Mouse (Mus musculus): ENCODE data around the gene Ap1s1.

Ap1s1 gene

DNA sequence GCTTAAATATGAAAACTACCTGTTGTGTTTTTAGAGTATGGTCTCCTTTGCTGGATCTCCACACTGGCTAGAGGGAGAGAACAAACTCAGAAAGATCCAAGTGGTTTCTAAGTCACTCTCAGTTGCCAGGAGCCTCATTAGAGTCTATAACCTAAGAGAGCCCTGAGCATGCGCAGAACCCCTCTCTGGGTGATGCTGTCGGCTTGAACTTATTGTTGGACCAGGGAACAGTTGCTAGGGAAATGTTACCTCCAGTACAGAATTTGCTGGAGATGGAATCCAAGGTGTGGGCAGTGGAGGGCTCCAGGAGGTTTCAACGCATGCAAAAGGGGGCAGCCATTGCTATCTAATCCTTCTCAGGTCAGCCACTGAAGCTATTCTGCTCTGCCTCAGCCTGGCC lies 21.6 kb downstream of the Ap1s1 start:
- DNase-seq (ENCODE audit: low spot score) = no peak

DNA sequence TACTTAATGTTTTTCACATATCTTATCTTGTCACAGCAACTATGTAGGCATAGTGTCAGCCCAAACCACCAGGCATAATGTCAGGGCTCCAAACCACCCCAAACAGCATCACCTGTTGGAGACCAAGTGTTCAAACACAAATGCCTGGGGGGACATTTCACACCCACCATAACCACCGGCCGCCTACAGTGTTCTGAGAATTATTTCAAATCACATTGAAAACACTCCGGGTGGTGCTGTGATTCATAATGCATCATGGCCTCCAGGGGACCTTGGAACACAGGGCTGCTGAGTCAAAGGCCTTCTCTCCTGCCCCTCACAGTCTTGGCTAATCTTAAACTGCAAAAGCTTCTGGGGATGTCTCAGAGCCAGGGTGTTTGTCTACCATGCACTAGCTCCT lies 30.0 kb downstream of the Ap1s1 start:
- no peak for DNase-seq (ENCODE audit: low spot score)

DNA sequence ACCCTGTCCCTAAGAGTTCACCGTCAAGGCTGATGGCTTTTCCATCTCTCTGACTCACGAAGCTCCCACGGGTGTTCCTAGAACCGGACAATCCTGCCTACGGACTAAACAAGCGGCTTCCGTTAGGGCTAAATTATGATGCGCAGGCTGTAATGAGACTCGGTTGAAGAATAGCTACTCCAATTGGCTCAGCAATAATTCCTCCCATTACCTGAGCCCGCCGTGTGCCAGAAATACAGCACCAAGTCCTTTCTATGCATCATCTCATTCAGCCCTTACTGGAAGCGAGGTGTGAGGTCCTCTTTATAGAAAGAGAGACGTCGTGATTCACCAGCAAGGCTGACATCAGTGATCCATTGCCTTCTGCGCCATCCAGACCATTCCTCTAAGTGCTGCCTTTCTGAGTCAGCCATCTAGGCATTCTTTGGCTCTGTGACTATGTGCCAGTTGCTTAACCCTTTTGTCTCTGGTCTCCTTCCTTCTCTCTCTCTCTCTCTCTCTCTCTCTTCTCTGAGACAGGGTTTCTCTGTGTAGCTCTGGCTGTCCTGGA lies 33.5 kb downstream of the Ap1s1 start:
- no peak for DNase-seq (ENCODE audit: low spot score)

DNA sequence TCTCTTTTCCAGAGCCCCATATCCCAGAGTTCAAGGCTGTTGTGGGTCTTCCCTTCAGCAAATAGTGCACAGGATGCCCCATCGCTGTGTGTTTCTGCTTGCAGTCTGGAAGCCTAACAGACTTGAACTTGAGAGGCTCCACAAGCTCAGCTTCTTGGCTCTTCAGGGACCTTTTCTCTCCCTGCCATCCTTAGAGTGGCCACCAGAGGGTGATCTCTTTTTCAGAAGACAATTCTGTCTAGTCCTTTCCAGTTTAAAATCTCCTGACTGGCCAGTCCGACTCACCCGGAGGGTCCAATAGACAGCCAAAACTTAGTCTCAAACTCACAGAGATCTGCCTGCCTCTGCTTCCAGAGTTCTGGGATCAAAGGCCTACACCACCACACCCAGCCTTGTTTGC lies 35.9 kb downstream of the Ap1s1 start:
- DNase-seq (ENCODE audit: low spot score) = no peak

DNA sequence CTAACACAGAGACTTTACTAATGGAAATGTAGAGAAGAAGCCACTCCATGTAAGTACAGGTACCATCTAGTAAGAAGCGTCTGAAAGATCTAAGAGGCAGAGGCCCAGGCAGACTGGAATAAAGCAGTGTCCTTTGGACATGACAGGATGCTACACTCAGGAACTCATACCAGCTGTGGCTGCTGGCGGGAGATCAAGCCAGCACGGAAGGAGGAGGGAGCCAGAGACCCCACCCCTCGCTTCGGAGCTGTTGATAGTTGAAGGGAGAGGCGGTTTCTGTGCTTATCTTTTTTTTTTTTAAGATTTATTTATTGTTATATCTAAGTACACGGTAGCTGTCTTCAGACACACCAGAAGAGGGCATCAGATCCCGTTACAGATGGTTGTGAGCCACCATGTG lies 38.7 kb downstream of the Ap1s1 start:
- no peak for DNase-seq (ENCODE audit: low spot score)

DNA sequence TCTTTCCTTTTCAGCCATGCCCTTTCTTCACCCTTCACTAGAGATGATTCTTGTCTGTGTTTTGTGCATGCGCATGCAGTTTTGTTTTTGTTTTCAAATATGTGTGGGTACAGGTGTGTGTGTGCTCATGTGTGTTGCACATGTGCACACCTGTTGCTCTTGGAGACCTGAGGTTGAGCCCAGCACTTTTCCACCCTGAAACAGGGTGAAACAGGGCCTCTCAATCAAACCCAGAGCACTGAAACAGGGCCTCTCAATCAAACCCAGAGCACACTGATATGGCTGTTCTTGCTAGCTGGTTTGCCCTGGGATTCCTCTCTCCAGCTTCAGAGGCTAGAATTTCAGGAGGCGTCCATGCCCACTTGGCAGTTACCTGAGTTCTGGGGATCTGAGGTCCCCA lies 45.3 kb downstream of the Ap1s1 start:
- DNase-seq (ENCODE audit: low spot score) = no peak

DNA sequence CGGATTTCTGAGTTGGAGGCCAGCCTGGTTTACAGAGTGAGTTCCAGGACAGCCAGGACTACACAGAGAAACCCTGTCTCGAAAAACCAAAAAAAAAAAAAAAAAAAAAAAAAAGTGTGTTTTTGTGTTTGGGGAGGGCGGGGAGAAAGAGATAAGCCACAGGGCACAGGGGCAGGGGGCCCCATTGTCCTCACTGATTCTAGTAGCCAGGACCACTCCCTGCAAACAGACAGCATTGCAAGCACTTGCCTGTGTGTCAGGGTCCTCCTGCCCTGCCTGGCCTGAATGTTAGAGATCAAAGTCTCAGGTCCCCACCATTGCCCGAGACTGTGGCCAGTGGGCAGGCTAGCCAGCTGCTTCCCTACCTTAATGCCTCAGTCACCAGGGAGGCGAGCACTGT lies 46.5 kb downstream of the Ap1s1 start:
- no peak for DNase-seq (ENCODE audit: low spot score)

DNA sequence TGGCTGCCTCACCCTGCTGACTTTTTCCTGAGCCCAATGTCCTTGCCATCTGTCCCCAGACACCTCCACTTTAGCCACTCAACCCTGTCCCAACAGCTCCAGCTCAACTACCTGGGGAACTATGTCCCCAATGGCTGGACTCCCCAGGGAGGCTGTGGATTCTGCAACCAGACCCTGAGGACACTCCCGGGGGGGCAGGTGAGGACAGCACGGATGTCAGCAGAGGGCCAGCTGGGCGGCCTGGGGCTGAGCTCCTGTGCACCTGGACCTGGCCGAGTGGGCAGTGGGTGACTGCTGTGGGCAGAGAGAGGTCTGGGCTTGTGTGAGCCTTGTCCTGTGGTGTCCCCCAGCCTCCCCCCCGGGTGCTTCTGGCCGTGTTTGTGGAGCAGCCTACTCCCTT lies 56.1 kb downstream of the Ap1s1 start:
- no peak for DNase-seq (ENCODE audit: low spot score)

DNA sequence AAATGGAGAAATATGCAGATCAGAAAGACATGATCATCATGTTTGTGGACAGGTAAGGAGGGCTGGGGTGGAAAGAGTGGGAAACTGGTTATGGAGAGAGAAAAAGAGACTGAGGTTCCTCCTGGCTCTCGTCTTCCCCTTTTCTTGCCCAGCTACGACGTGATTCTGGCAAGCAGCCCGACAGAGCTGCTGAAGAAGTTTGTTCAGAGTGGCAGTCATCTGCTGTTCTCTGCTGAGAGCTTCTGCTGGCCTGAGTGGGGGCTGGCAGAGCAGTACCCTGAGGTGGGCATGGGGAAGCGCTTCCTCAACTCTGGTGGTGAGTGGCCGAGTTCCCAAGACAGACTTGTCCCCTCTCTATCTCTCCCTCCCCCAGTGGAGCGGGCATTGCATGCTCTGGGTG lies 57.5 kb downstream of the Ap1s1 start:
- DNase-seq (ENCODE audit: low spot score) = no peak

DNA sequence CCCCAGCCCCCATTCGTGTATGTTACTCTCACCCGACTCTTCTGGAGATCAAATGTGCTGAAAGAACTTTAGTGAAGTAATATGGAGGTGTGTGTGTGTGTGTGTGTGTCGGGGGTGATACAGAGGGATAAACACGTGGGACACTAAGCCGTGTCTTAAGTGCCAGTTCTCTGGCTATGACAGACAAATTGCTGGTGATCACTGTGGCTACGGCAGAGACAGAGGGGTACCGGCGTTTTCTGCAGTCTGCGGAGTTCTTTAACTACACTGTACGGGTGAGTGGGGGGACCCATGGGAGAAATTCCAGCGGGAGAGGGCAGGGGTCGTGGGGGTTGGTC lies 58.0 kb downstream of the Ap1s1 start, which contains the start of gene Znhit1:
Gene Znhit1 (minus strand): TSS at position 88 of the 338 bp plus-strand sequence.
- no peak for DNase-seq (ENCODE audit: low spot score)

DNA sequence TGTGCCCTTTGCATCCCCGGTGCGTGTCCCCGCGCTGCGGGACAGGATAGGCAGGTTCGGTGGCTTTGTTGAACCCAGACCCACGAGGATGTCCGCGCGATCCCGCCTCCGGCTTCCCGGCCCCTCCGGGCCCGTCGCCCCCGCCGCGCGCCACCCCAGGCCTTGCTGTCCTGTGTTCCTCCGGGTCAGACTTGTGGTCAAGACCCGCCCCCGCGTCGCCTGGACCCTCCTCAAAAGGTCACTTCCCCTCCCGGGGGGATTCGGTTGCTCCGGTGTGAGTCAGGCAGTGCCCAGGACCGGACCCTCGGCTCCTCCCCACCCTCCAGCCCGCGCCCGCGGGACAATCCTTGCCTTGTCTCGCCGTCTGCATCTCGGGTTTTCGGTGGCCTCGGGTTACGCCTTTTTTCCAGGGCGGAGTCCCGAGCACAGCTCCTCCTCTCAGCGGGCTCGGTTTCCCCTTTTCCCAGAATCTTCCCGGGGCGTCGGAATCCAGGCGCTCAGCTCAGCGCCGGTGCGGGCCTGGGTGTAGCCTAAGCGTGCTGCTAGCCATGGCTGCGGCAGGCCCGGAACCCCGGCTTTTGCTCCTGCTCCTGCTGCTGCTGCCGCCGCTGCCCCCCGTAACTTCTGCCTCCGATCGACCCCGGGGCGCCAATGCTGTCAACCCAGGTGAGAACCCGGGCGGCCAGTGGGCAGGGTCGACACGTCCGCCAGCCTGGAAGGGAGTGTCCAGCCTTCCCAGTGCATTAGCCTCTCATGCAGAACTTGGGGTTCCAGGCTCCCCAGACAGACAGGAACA lies 58.6 kb downstream of the Ap1s1 start:
- peak; percentile 80 for DNase-seq (ENCODE audit: low spot score)

DNA sequence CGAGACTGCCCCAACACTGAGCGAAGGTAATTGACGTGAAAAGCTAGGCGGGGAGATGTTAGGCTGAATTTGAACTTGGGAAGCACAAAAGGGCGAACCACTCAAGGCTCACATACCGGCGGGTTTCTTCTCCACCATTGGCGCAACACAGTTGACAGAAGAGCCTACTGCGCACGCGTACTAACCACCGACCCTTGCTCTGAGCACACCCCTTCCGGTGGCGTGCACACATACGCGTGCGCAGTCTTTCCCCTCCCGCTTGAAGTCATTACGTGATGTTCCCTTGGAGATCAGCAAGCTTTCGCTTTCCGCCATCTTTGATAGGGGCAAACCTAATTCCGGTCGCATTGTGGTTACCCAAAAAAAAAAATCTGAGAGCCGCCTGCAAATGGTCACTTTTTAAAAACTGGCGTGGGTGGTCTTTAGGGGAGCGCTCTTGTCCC lies 59.2 kb downstream of the Ap1s1 start, which contains the start of gene Plod3:
Gene Plod3 (plus strand): TSS at position 325 of the 443 bp plus-strand sequence.
- peak; percentile 69 for DNase-seq (ENCODE audit: low spot score)

All from ovary, postnatal 10 days (tissue).